Mouse (Mus musculus): ENCODE measurements around the gene Egfem1. TPM values are rescaled to one million over a fixed set of nuclear protein-coding genes. Genes with fewer than 3 reads are reported as not detected.
A peak's percentile ranks its signal among the peaks of the same experiment; 100 is the strongest.

Gene Egfem1
- polyA plus RNA-seq, 1 experiment from 2014 or later: 0.45 TPM

GRCm38 (mm10) chr3:29732626-29733025 lies 650.8 kb downstream of the Egfem1 start:
- Histone ChIP-seq H3K4me2 (no peak overlapping the region), H3K4me1 (replicated peaks) (no peaks in the 10 kb centered on the region), H3K4me3 (no peak overlapping the region), H3K9me3 (replicated peaks) (no peaks in the 10 kb centered on the region), H3K9ac (no peak overlapping the region), H3K36me3 (no peaks in the 10 kb centered on the region), H3K27me3 (peaks cover 5% of the 10 kb centered on the region), H3K27ac (no peak overlapping the region)
- 64% methylated on average over 4 of the region's 4 CpGs for WGBS
- ATAC-seq (replicated peaks; ENCODE audit: insufficient number of reproducible peaks, insufficient read depth, low FRiP score, low read depth): no peak

GRCm38 (mm10) chr3:29734251-29734650 lies 652.4 kb downstream of the Egfem1 start:
- Histone ChIP-seq H3K27ac (no peak overlapping the region), H3K27me3 (no peaks in the 10 kb centered on the region), H3K9ac (no peak overlapping the region), H3K36me3 (no peaks in the 10 kb centered on the region), H3K4me1 (replicated peaks) (no peaks in the 10 kb centered on the region), H3K9me3 (replicated peaks) (no peaks in the 10 kb centered on the region), H3K4me3 (no peak overlapping the region), H3K4me2 (no peak overlapping the region)
- 51% methylated on average over 6 of the region's 6 CpGs for WGBS
- ATAC-seq (replicated peaks; ENCODE audit: insufficient number of reproducible peaks, insufficient read depth, low FRiP score, low read depth): no peak

- Histone ChIP-seq H3K36me3 (no peaks in the 10 kb centered on the region), H3K27ac (no peak overlapping the region), H3K9me3 (replicated peaks) (no peaks in the 10 kb centered on the region), H3K9ac (no peak overlapping the region), H3K4me3 (no peak overlapping the region), H3K4me1 (replicated peaks) (no peaks in the 10 kb centered on the region), H3K27me3 (no peaks in the 10 kb centered on the region), H3K4me2 (no peak overlapping the region)
- WGBS: 22% methylated on average over 5 of the region's 5 CpGs
- ATAC-seq (replicated peaks; ENCODE audit: insufficient number of reproducible peaks, insufficient read depth, low FRiP score, low read depth): no peak
Observed at GRCm38 (mm10) chr3:29739292-29739691, 657.5 kb downstream of the Egfem1 start.

MicroRNA genes within 50 kb of the gene (microRNA counts, 519-probe panel; counts per million panel counts)
- microRNA mmu-miR-551b: 2,242 counts per million, percentile 33 among the panel's probes with 10 or more counts

Small RNA genes within 50 kb of the gene (microRNA-seq; reads per million reads assigned to microRNA genes)
- gene Mir21b: not detected
- 1.3 reads per million for gene Mir551b

Other genes with a start within 250 kb of the Egfem1 start
- not detected in 2 replicates for gene Gm1527, start 189.4 kb upstream of the Egfem1 start, polyA plus RNA-seq (2015; fragmentation: Nextera tagmentation; extraction: Ambion mirVana)

Measured in heart, embryonic 15.5 days (tissue).